Mouse (Mus musculus) CD8-positive naive resting alpha-beta T cell, adult 2 months (primary cell): ENCODE data around the gene Upk3b.
"Not testable (repeated sequence)": the region's sequence is repeated elsewhere in the genome, so short reads cannot be mapped to it uniquely, and the experiment has no call there.

Experiments
- DNase-seq, 2 experiments: peaks; one replicate each; pipeline ENCODE4 v3.0.0; 2022; ENCODE audit warnings: low read depth in 2 of 2, low spot score in 2 of 2

Gene Upk3b

GRCm38 (mm10) chr5:136034868-136035267, 3.4 kb upstream of the Upk3b start:
- no peak for DNase-seq

GRCm38 (mm10) chr5:136035285-136035684, 3.0 kb upstream of the Upk3b start:
- DNase-seq: no peak

- DNase-seq: no peak
Observed at GRCm38 (mm10) chr5:136036667-136037066, 1.6 kb upstream of the Upk3b start.

- no peak for DNase-seq
Observed at GRCm38 (mm10) chr5:136040210-136040609, 1.9 kb downstream of the Upk3b start.

GRCm38 (mm10) chr5:136041260-136041659, 3.0 kb downstream of the Upk3b start:
- DNase-seq: no peak

GRCm38 (mm10) chr5:136041666-136042065, 3.4 kb downstream of the Upk3b start:
- DNase-seq: no peak

GRCm38 (mm10) chr5:136044865-136045264, 6.6 kb downstream of the Upk3b start:
- DNase-seq: peak in 1 of 2 experiments; percentile 26

- DNase-seq: no peak
Observed at GRCm38 (mm10) chr5:136045408-136045807, 7.1 kb downstream of the Upk3b start.

GRCm38 (mm10) chr5:136045987-136046386, 7.7 kb downstream of the Upk3b start:
- peak; percentile 68 to 86 for DNase-seq

- DNase-seq: not testable (repeated sequence)
Observed at GRCm38 (mm10) chr5:136048541-136048940, 10.2 kb downstream of the Upk3b start.

GRCm38 (mm10) chr5:136049926-136050325, 11.6 kb downstream of the Upk3b start:
- no peak for DNase-seq

GRCm38 (mm10) chr5:136051231-136052085, 13.2 kb downstream of the Upk3b start:
- DNase-seq: no peak

- no peak for DNase-seq
Observed at GRCm38 (mm10) chr5:136052861-136053655, 14.8 kb downstream of the Upk3b start.

GRCm38 (mm10) chr5:136054301-136055077, 16.2 kb downstream of the Upk3b start, which contains the start of gene Upk3bl:
TSS of gene Upk3bl (plus strand) at chr5:136054492.
- no peak for DNase-seq

- DNase-seq: no peak
Observed at GRCm38 (mm10) chr5:136056062-136056461, 17.8 kb downstream of the Upk3b start.

- no peak for DNase-seq
Observed at GRCm38 (mm10) chr5:136057085-136057484, 18.8 kb downstream of the Upk3b start.

- DNase-seq: peak; percentile 46 to 51
Observed at GRCm38 (mm10) chr5:136061567-136061966, 23.3 kb downstream of the Upk3b start.

- no peak for DNase-seq
Observed at GRCm38 (mm10) chr5:136063920-136064319, 25.6 kb downstream of the Upk3b start.

GRCm38 (mm10) chr5:136066404-136067148, 28.3 kb downstream of the Upk3b start:
- DNase-seq: not testable (repeated sequence)

GRCm38 (mm10) chr5:136069411-136069810, 31.1 kb downstream of the Upk3b start:
- DNase-seq: no peak
